Mouse (Mus musculus) limb, embryonic 15.5 days (tissue): ENCODE measurements around the gene Usb1. TPM values are rescaled to one million over a fixed set of nuclear protein-coding genes. Genes with fewer than 3 reads are reported as not detected.

Experiments
- ATAC-seq: fragments of 200-750 bp; cut with Nextera tagmentation; 2 replicates; pipeline ENCODE4 v1.8.0; 2017; ENCODE audit warnings: low read depth, moderate TSS enrichment; ENCODE audit not compliant: insufficient number of reproducible peaks, low FRiP score, low TSS enrichment
- H3K27ac ChIP-seq: fragments of 300-500 bp; sonication (generic); 2 replicates; pipeline ENCODE4 v1.5.1; 2015; ENCODE audit warnings: moderate library complexity, mild to moderate bottlenecking, inconsistent platforms
- H3K27me3 ChIP-seq: fragments of 300-500 bp; sonication (generic); 2 replicates; pipeline ENCODE4 v1.6.1; 2015; ENCODE audit warnings: inconsistent platforms
- H3K36me3 ChIP-seq: fragments of 300-500 bp; sonication (generic); 2 replicates; pipeline ENCODE4 v1.6.1; 2015; ENCODE audit warnings: inconsistent platforms
- H3K4me1 ChIP-seq: fragments of 300-500 bp; sonication (generic); 2 replicates; pipeline ENCODE4 v1.6.1; 2015; ENCODE audit warnings: inconsistent platforms
- H3K4me2 ChIP-seq: fragments of 300-500 bp; sonication (generic); 2 replicates; pipeline ENCODE4 v1.6.1; 2015; ENCODE audit warnings: mild to moderate bottlenecking, inconsistent platforms
- H3K4me3 ChIP-seq: fragments of 300-500 bp; sonication (generic); 2 replicates; pipeline ENCODE4 v1.5.1; 2015; ENCODE audit warnings: mild to moderate bottlenecking, inconsistent platforms
- H3K9ac ChIP-seq: fragments of 300-500 bp; sonication (generic); 2 replicates; pipeline ENCODE4 v1.6.1; 2015; ENCODE audit warnings: inconsistent platforms
- H3K9me3 ChIP-seq: fragments of 300-500 bp; sonication (generic); 2 replicates; pipeline ENCODE4 v1.6.1; 2016; ENCODE audit warnings: inconsistent platforms
- WGBS: fragments of 180-500 bp; shearing (Covaris S2); methylation state at CpG from one replicate; pipeline ENCODE4 v1.1.7; 2015; 5-methylcytosine and 5-hydroxymethylcytosine counted together
- polyA plus RNA-seq: library from polyadenylated mRNA; unstranded; fragments of >200 nt; fragmentation: Nextera tagmentation; extraction: Ambion mirVana; gene quantifications from 2 replicates; pipeline ENCODE4 v1.2.1, GENCODE M21; 2015

Gene Usb1
- polyA plus RNA-seq, 1 experiment from 2014 or later: 41.0 TPM

DNA sequence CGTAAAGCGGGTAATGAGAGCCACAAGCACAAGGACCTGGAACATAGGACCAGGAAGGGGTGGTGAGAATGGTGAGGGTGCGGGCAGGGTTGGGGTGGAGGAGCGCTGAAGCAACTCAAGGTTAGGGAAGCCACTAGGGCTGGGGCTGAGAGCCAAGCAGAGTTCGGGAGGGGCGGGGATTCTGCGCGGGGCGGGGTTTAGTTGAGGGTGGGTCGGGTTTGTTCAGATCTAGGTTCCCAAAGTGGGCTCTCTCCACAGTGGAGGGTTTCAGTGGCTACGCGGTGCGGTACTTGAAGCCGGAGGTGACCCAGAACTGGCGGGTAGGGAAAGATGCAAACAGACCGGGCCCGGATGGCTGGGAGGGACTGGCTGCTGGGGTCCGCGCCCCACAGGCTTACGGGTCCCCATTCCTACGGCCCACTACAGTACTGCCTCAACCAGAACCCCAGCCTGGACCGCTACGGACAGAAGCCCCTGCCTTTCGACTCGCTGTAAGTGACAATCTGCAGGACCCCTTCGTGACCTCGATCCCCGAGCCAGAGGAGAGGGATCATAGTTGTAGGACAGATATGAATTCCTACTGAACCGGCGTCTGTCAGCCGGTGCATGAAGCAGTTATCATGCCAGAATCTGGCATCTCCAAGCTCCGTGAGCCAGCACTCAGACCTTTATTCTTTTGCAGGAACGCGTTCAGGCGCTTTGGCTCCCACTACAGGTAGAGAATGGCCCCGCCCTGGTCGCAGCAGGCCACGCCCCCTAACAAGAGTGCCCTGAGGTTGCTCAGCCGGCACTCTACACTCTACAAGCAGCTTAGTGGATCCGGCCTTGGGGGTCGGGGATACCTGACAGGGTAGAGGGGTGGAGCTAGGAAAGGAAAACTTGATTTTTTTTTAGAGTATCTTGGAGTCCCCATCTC, 11.6 kb upstream of the Usb1 start:
- Histone ChIP-seq H3K9me3 (no peaks in the 10 kb centered on the region), H3K9ac (peak overlapping the region; percentile 23; the same call in 1 of the 2 replicates), H3K4me1 (peaks cover 29% of the 10 kb centered on the region), H3K4me2 (peak overlapping the region; percentile 84), H3K4me3 (peak overlapping the region; percentile 36), H3K36me3 (peaks cover 17% of the 10 kb centered on the region), H3K27me3 (0 out of 2 replicates have a peak, but pooled peaks cover 3% of the 10 kb centered on the region), H3K27ac (no peak overlapping the region)
- ATAC-seq: peak; percentile 37; the same call in 1 of the 2 replicates
- 3% methylated on average over 41 of the region's 41 CpGs for WGBS

DNA sequence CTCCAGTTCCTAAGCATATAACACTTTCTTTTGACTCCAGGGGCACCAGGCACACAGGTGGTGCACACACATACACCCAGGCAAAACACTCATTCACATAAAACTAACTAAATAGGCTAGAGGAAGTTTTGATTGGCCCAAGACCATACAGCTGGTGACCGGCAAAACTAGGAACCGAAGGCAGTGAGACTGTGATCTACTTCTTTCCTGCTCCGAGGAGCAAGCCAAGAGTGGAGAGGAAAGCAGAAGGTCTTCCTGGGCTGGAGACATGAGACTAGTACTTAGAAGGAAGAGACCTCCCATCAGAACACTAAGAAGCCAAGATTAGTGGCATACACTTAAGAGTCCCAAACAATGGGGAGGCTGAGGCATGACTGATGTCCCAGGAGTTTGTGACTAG, 8.9 kb upstream of the Usb1 start:
- WGBS: 40% methylated on average over 3 of the region's 3 CpGs
- Histone ChIP-seq H3K27me3 (0 out of 2 replicates have a peak, but pooled peaks cover 3% of the 10 kb centered on the region), H3K27ac (0 out of 2 replicates have a peak overlapping the region, but pooled peaks have one; percentile 18), H3K9ac (no peak overlapping the region), H3K9me3 (no peaks in the 10 kb centered on the region), H3K4me3 (no peak overlapping the region), H3K4me1 (peaks cover 33% of the 10 kb centered on the region), H3K4me2 (no peak overlapping the region), H3K36me3 (peaks cover 45% of the 10 kb centered on the region)
- ATAC-seq: no peak

- no peak overlapping the region for H3K4me3 ChIP-seq
- H3K4me1 ChIP-seq: peaks cover 35% of the 10 kb centered on the region
- 83% methylated on average over 5 of the region's 5 CpGs for WGBS
- no peak overlapping the region for H3K27ac ChIP-seq
- no peaks in the 10 kb centered on the region for H3K9me3 ChIP-seq
- ATAC-seq: no peak
- no peak overlapping the region for H3K4me2 ChIP-seq
- H3K27me3 ChIP-seq: 0 out of 2 replicates have a peak, but pooled peaks cover 3% of the 10 kb centered on the region
- H3K9ac ChIP-seq: no peak overlapping the region
- peaks cover 59% of the 10 kb centered on the region for H3K36me3 ChIP-seq
Observed at GRCm38 (mm10) chr8:95324646-95325045, 7.4 kb upstream of the Usb1 start.

GRCm38 (mm10) chr8:95326822-95327221, 5.3 kb upstream of the Usb1 start:
- Histone ChIP-seq H3K9ac (no peak overlapping the region), H3K4me1 (peaks cover 36% of the 10 kb centered on the region), H3K36me3 (peaks cover 59% of the 10 kb centered on the region), H3K27ac (no peak overlapping the region), H3K27me3 (no peaks in the 10 kb centered on the region), H3K4me3 (no peak overlapping the region), H3K4me2 (no peak overlapping the region), H3K9me3 (no peaks in the 10 kb centered on the region)
- WGBS: 90% methylated on average over 5 of the region's 5 CpGs
- no peak for ATAC-seq

DNA sequence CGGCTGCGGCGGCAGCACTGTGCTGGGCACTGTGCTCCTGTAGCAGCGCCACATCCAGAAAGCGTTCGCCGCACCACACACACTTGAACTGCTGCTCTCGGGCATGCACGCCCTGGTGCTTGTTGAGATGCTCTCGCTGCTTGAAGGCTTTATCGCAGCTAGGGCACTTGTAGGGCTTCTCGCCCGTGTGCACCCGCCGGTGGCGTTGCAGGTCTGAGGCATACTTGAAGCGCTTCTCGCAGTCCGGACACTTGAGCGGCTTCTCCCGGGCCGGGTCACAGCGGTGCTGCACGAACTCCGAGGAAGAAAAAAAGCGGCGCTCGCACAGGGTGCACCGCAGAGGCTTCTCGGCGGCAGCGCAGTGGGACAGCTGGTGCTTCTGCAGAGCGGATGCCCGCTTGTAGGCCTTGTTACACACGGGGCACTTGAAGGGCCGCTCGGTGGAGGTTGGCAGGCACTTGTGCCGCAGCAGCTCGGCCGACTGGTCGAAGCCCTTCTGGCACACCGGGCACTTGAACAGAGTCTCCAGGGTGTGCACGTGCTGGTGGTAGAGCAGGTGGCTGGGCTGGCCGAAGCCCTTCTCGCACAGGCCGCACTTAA, 4.1 kb upstream of the Usb1 start:
- H3K4me3 ChIP-seq: no peak overlapping the region
- H3K27me3 ChIP-seq: no peaks in the 10 kb centered on the region
- ATAC-seq: no peak
- H3K27ac ChIP-seq: no peak overlapping the region
- H3K9me3 ChIP-seq: no peaks in the 10 kb centered on the region
- peaks cover 59% of the 10 kb centered on the region for H3K36me3 ChIP-seq
- H3K9ac ChIP-seq: no peak overlapping the region
- H3K4me2 ChIP-seq: no peak overlapping the region
- peaks cover 32% of the 10 kb centered on the region for H3K4me1 ChIP-seq
- WGBS: 89% methylated on average over 46 of the region's 46 CpGs

- H3K27ac ChIP-seq: no peak overlapping the region
- H3K9me3 ChIP-seq: no peaks in the 10 kb centered on the region
- 82% methylated on average over 1 of the region's 1 CpGs for WGBS
- no peak for ATAC-seq
- H3K36me3 ChIP-seq: peaks cover 58% of the 10 kb centered on the region
- H3K4me1 ChIP-seq: peaks cover 24% of the 10 kb centered on the region
- peak overlapping the region; percentile 85 for H3K9ac ChIP-seq
- H3K27me3 ChIP-seq: no peaks in the 10 kb centered on the region
- peak overlapping the region; percentile 78 for H3K4me3 ChIP-seq
- H3K4me2 ChIP-seq: peak overlapping the region; percentile 67
Observed at GRCm38 (mm10) chr8:95330367-95330766, 1.7 kb upstream of the Usb1 start.

DNA sequence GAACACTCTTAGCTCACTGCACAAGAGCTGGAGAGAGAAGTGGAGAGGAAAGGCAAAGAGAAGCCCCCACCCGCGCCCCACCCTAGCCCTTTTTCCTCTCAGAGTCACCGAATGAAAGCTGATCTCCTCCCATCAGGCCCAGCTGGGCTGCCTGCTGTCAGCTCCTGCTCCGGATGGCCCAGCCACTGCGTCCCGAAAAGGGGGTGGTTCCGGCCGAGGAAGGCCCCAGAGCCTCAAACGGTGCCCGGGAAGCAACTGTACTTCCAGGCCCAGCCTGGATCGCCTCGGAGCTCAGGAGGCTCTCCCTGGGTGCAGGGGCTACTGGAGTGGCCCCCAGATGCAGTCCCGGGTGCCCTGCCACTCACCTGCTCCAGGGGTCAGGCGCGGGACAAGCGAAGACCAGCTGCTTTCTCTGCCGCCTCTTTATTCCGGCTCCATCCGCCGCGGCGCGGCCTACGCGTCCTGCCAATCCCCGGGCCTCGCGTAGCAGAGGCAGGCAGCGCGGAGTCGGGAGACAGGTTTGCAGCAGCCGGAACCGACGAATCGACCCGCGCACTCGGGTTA, 846 bp upstream of the Usb1 start:
- peak overlapping the region; percentile 78 for H3K4me3 ChIP-seq
- peaks cover 51% of the 10 kb centered on the region for H3K36me3 ChIP-seq
- peak overlapping the region; percentile 85 for H3K9ac ChIP-seq
- 0% methylated on average over 38 of the region's 38 CpGs for WGBS
- ATAC-seq: peak; percentile 21
- peak overlapping the region; percentile 67 for H3K4me2 ChIP-seq
- no peaks in the 10 kb centered on the region for H3K9me3 ChIP-seq
- H3K27ac ChIP-seq: peak overlapping the region; percentile 97
- peaks cover 24% of the 10 kb centered on the region for H3K4me1 ChIP-seq
- no peaks in the 10 kb centered on the region for H3K27me3 ChIP-seq

- Histone ChIP-seq H3K4me1 (peaks cover 22% of the 10 kb centered on the region), H3K4me3 (peak overlapping the region; percentile 78), H3K36me3 (peaks cover 43% of the 10 kb centered on the region), H3K9me3 (no peaks in the 10 kb centered on the region), H3K4me2 (peak overlapping the region; percentile 67), H3K27ac (peak overlapping the region; percentile 97), H3K9ac (peak overlapping the region; percentile 85; the same call in 1 of the 2 replicates), H3K27me3 (no peaks in the 10 kb centered on the region)
- 16% methylated on average over 21 of the region's 21 CpGs for WGBS
- ATAC-seq: 0 out of 2 replicates have a peak, but pooled peaks have one; percentile 1
Observed at GRCm38 (mm10) chr8:95332437-95333199, 534 bp downstream of the Usb1 start.

GRCm38 (mm10) chr8:95335706-95336105, 3.6 kb downstream of the Usb1 start:
- 93% methylated on average over 1 of the region's 1 CpGs for WGBS
- Histone ChIP-seq H3K27ac (no peak overlapping the region), H3K36me3 (peaks cover 48% of the 10 kb centered on the region), H3K4me1 (peaks cover 8% of the 10 kb centered on the region), H3K4me2 (no peak overlapping the region), H3K27me3 (no peaks in the 10 kb centered on the region), H3K9me3 (no peaks in the 10 kb centered on the region), H3K9ac (no peak overlapping the region), H3K4me3 (no peak overlapping the region)
- ATAC-seq: no peak

DNA sequence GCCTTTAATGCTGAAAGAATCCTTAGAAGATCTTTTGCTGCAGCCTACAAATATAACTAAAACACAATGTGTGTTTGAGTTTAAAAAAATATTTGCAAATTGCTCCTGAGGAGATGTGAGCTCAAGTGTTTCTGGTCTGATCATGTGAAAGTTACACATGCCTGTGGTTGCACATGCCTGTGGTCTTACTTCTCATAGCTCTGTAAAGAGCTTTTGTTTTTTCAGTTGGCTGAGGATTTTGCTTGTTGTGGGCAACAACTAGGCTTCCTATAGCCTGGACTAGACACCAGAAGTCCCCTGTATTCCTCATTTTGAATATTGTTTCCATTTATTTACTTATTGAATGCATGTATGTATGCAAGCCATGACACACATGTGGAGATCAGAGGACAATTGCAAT, 4.3 kb downstream of the Usb1 start:
- peaks cover 54% of the 10 kb centered on the region for H3K36me3 ChIP-seq
- no peaks in the 10 kb centered on the region for H3K27me3 ChIP-seq
- no peak for ATAC-seq
- no peak overlapping the region for H3K4me3 ChIP-seq
- H3K4me1 ChIP-seq: peaks cover 3% of the 10 kb centered on the region; the same call in 1 of the 2 replicates
- H3K4me2 ChIP-seq: no peak overlapping the region
- no peak overlapping the region for H3K27ac ChIP-seq
- no peak overlapping the region for H3K9ac ChIP-seq
- H3K9me3 ChIP-seq: no peaks in the 10 kb centered on the region

DNA sequence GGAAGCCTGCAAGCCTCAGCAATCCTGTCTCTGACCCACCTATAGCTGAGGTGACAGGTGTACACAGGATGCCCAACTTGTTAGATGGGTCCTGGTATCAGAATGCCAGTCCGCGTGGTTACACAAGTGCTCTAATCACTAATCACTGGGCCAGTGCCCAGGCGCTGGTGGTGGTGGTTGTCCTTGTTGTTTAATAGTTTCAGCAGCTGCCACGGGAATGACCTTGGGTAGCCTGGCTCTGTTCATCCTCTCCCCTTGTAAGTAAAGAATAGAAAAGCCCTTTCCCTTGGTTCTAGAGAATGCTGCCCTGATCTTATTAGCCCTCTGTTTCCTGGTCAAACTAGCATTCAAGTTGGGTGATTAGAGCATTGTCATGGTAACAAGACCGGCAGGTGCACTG, 9.6 kb downstream of the Usb1 start:
- Histone ChIP-seq H3K9me3 (no peaks in the 10 kb centered on the region), H3K9ac (no peak overlapping the region), H3K4me2 (no peak overlapping the region), H3K4me1 (peaks cover under 1% of the 10 kb centered on the region), H3K36me3 (peaks cover 81% of the 10 kb centered on the region), H3K27me3 (no peaks in the 10 kb centered on the region), H3K27ac (no peak overlapping the region), H3K4me3 (no peak overlapping the region)
- WGBS: 69% methylated on average over 5 of the region's 5 CpGs
- no peak for ATAC-seq
